Mouse (Mus musculus): ENCODE data around the gene Hoxc12. TPM values are rescaled to one million over a fixed set of nuclear protein-coding genes. Genes with fewer than 3 reads are reported as not detected.

Gene Hoxc12
- total and polyA plus RNA-seq, 3 experiments: not detected

DNA sequence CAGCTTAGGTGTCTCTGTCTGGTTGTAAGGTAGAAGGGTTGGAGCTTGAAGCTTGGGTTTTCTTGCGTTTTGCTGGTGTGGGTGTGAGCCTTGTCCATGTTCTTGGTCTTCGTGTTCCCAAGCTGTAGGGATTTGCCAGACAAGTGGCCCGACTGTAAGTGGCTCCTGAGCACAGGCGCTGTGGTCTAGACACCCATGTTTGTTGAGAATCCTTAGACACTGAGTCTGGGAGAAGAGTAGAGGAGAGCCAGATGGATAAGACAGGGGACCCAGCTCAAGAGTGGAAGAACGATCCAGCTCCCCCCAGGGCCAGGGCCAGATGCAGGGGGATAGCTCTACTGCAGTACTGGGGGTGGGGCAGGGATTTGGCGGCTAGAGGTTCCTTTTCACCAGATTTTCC, 36.2 kb downstream of the Hoxc12 start:
- no peak overlapping the region for H3K9ac ChIP-seq (ENCODE audit: control insufficient read depth, low read depth, low read length, poor library complexity, severe bottlenecking)
- DNase-seq (ENCODE audit: low read depth, low spot score): no peak
- TF ChIP-seq MAX (IDR thresholded peaks at IDR 0.05; ENCODE audit: low read length): no peak
- TF ChIP-seq KAT2A (conservative IDR thresholded peaks at IDR 0.05; ENCODE audit: low read depth, low read length): no peak
- TF ChIP-seq RAD21 (IDR thresholded peaks at IDR 0.05; ENCODE audit: low read depth, low read length): no peak
- TF ChIP-seq E2F4 (IDR thresholded peaks at IDR 0.05; ENCODE audit: borderline replicate concordance, low read depth, low read length): no peak
- TF ChIP-seq MEF2A (IDR thresholded peaks at IDR 0.05; ENCODE audit: extremely low read depth, insufficient replicate concordance, low read depth, low read length, poor library complexity, severe bottlenecking): no peak
- TF ChIP-seq ZMIZ1 (IDR thresholded peaks at IDR 0.05; ENCODE audit: low read depth, low read length): no peak
- TF ChIP-seq MXI1 (IDR thresholded peaks at IDR 0.05; ENCODE audit: low read depth, low read length): no peak
- TF ChIP-seq ZC3H11A (IDR thresholded peaks at IDR 0.05; ENCODE audit: low read depth, low read length): no peak
- no peak for TF ChIP-seq POLR2AphosphoS5 (IDR thresholded peaks at IDR 0.05; ENCODE audit: borderline replicate concordance, low read depth, low read length)
- TF ChIP-seq SIN3A (IDR thresholded peaks at IDR 0.05; ENCODE audit: low read length): no peak
- TF ChIP-seq NELFE (IDR thresholded peaks at IDR 0.05; ENCODE audit: low read depth, low read length): no peak
- no peak for TF ChIP-seq TAL1 (IDR thresholded peaks at IDR 0.05; ENCODE audit: low read length)
- no peak for TF ChIP-seq JUND (IDR thresholded peaks at IDR 0.05; ENCODE audit: low read depth, low read length)
- no peak for TF ChIP-seq POLR2AphosphoS2 (IDR thresholded peaks at IDR 0.05; ENCODE audit: low read length)
- TF ChIP-seq RCOR1 (IDR thresholded peaks at IDR 0.05; ENCODE audit: low read depth, low read length): no peak
- TF ChIP-seq USF2 (IDR thresholded peaks at IDR 0.05; ENCODE audit: borderline replicate concordance in 1 of 2, insufficient read depth in 1 of 2, low read depth in 1 of 2, low read length in 2 of 2): no peak
- TF ChIP-seq USF1 (IDR thresholded peaks at IDR 0.05; ENCODE audit: low read depth, low read length): no peak
- TF ChIP-seq MAFK (IDR thresholded peaks at IDR 0.05; ENCODE audit: borderline replicate concordance, low read depth, low read length): no peak
- TF ChIP-seq GABPA (IDR thresholded peaks at IDR 0.05; ENCODE audit: low read depth, low read length): no peak
- TF ChIP-seq HCFC1 (IDR thresholded peaks at IDR 0.05; ENCODE audit: low read depth, low read length): no peak
- H3K36me3 ChIP-seq (ENCODE audit: control insufficient read depth in 1 of 2, insufficient read depth in 2 of 2, low read length in 2 of 2): peaks cover 0 to 19% of the 10 kb centered on the region in 2 experiments; a peak in 2 of 4 replicates
- H3K27me3 ChIP-seq (ENCODE audit: control insufficient read depth in 1 of 2, insufficient read depth in 2 of 2, low read length in 2 of 2): no peaks in the 10 kb centered on the region
- peaks cover 13 to 16% of the 10 kb centered on the region in 2 experiments for H3K4me1 ChIP-seq (ENCODE audit: control insufficient read depth in 1 of 2, insufficient read depth in 2 of 2, low read length in 2 of 2)
- no peak overlapping the region for H3K4me3 ChIP-seq (ENCODE audit: control insufficient read depth in 1 of 2, insufficient read depth in 1 of 2, low read depth in 2 of 2, low read length in 2 of 2)
- peaks cover 43% of the 10 kb centered on the region for H3K79me2 ChIP-seq (ENCODE audit: control insufficient read depth, insufficient read depth, low read length, poor library complexity)
- H3K27ac ChIP-seq (ENCODE audit: control insufficient read depth, low read depth, low read length): no peak overlapping the region
- H3K9me3 ChIP-seq (replicated peaks; ENCODE audit: insufficient read depth, low read length): no peaks in the 10 kb centered on the region

DNA sequence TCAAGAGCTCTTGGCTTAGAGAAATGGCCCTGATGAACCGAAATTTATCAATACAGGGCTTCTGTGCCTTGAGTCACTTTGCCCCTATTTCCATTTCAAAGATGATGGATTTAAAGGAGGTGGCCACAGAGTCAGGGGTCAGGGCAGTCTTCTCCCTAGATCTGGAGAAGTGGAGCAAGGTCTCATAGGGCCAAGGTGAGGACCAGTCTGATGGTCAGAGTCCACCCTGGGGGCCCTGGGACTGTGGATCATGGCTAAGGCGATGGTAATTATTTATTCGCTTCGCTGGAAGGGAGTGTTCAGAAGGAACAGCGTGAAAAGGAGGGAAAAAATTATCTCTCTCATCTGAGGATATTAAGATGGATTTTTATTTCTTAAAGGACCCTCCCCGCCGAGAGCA, 38.5 kb downstream of the Hoxc12 start:
- TF ChIP-seq UBTF (IDR thresholded peaks at IDR 0.05; ENCODE audit: borderline replicate concordance, insufficient read depth, low read depth, low read length) (no peak), RAD21 (IDR thresholded peaks at IDR 0.05; ENCODE audit: low read depth, low read length) (no peak)
- DNase-seq (ENCODE audit: low read depth, low spot score): no peak
- peaks cover 0 to 24% of the 10 kb centered on the region in 2 experiments; a peak in 2 of 4 replicates for H3K36me3 ChIP-seq (ENCODE audit: control insufficient read depth in 1 of 2, insufficient read depth in 2 of 2, low read length in 2 of 2)
- H3K9me3 ChIP-seq (replicated peaks; ENCODE audit: insufficient read depth, low read length): no peaks in the 10 kb centered on the region
- H3K79me2 ChIP-seq (ENCODE audit: control insufficient read depth, insufficient read depth, low read length, poor library complexity): peaks cover 46% of the 10 kb centered on the region
- H3K9ac ChIP-seq (ENCODE audit: control insufficient read depth, low read depth, low read length, poor library complexity, severe bottlenecking): no peak overlapping the region
- peaks cover 19 to 27% of the 10 kb centered on the region in 2 experiments for H3K4me1 ChIP-seq (ENCODE audit: control insufficient read depth in 1 of 2, insufficient read depth in 2 of 2, low read length in 2 of 2)
- H3K27ac ChIP-seq (ENCODE audit: control insufficient read depth, low read depth, low read length): no peak overlapping the region
- no peaks in the 10 kb centered on the region for H3K27me3 ChIP-seq (ENCODE audit: control insufficient read depth in 1 of 2, insufficient read depth in 2 of 2, low read length in 2 of 2)
- H3K4me3 ChIP-seq (ENCODE audit: control insufficient read depth in 1 of 2, insufficient read depth in 1 of 2, low read depth in 2 of 2, low read length in 2 of 2): no peak overlapping the region; a peak in 1 of 4 replicates

Measured in MEL (cell line).